Mouse (Mus musculus): Measurements from ENCODE around the gene Wdr54. TPM values are rescaled to one million over a fixed set of nuclear protein-coding genes. Genes with fewer than 3 reads are reported as not detected.
A peak's percentile ranks its signal among the peaks of the same experiment; 100 is the strongest.

Gene Wdr54
- polyA plus RNA-seq, 1 experiment, result 27.7 TPM

GRCm38 (mm10) chr6:83161921-83162641 is 5.9 kb upstream of the Wdr54 start:
- DNase-seq (ENCODE audit: extremely low spot score in 1 of 2, low spot score in 1 of 2), result no peak

DNA sequence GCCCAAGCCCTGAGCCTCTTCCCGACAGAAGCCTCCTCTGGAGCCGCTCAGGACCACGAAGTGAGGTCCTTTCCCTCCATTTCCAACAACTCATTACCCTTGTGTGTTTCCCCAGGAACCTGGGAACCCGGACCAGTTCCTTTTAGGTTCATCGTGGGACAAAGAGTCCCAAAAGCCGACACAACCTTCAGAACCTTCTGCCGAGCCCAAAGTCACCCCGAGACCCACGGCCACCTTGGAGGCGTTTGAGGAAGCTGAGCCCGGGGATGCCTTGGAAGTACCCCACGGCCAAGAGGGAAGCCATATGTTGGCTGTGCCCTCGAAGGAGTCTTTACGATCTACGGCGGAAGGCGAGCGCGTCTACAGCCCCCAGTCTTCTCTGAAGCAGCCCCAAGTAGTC is 5.2 kb upstream of the Wdr54 start:
- DNase-seq (ENCODE audit: extremely low spot score in 1 of 2, low spot score in 1 of 2), result no peak

DNA sequence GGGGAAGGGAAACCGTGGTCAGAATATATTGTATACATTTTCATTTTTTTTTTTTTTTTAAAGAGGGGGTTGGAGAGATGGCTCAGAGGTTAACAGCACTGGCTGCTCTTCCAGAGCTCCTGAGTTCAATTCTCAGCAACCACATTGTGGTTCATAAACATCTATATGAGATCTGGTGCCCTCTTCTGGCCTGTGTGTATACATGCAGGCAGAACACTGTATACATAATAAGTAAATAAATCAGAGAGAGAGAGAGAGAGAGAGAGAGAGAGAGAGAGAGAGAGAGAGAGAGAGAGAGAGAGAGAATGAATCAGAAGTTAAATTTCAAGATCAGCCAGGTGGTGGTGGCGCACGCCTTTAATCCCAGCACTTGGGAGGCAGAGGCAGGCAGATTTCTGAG is 3.3 kb upstream of the Wdr54 start:
- DNase-seq (ENCODE audit: extremely low spot score in 1 of 2, low spot score in 1 of 2), result peak in 1 of 2 experiments; percentile 43

- peak in 1 of 2 experiments; percentile 54 for DNase-seq (ENCODE audit: extremely low spot score in 1 of 2, low spot score in 1 of 2)
These were observed 502 bp downstream of the Wdr54 start for GRCm38 (mm10) chr6:83155552-83156238.

- no peak for DNase-seq (ENCODE audit: extremely low spot score in 1 of 2, low spot score in 1 of 2)
These were observed 2.7 kb downstream of the Wdr54 start for GRCm38 (mm10) chr6:83153485-83153884.

DNA sequence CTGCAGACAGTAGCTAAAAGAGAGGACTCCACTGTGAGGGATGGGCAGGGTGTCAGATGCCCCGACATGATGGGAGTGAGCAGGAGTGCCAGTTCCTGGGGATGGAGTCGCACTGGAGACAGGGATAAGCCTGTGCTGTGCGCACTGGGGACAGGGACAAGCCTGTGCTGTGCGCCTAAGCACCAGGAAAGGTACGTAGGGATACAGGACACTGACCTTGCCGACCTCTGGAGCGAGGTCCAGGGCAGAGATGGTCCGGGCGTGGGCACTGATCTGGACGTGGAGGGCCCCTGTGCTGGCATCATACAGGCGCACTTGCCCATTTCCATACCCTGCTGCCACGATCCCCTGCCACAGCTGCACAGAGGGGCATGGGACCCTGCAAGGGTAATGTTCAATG is 3.2 kb downstream of the Wdr54 start:
- DNase-seq (ENCODE audit: extremely low spot score in 1 of 2, low spot score in 1 of 2), result no peak

DNA sequence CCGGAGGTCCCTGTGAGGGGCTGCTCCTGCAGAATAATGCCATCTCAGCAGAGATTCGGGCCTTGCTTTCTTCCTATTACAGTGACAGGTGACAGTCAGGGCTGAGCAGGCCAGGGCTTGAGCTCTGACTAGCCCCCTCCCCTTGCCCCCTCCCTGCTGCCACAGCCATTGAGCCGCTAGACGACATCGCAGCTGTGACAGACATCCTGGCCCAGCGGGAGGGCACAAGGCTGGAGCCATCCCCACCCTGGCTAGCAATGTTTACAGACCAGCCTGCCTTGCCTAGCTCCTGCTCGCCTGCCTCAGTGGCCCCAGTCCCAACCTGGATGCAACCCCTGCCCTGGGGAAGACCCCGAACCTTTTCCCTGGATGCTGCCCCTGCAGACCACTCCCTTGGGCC is 4.5 kb downstream of the Wdr54 start:
- no peak for DNase-seq (ENCODE audit: extremely low spot score in 1 of 2, low spot score in 1 of 2)

GRCm38 (mm10) chr6:83147280-83147679 is 8.9 kb downstream of the Wdr54 start:
- no peak for DNase-seq (ENCODE audit: extremely low spot score in 1 of 2, low spot score in 1 of 2)

- DNase-seq (ENCODE audit: extremely low spot score in 1 of 2, low spot score in 1 of 2), result no peak
These were observed 10.4 kb downstream of the Wdr54 start for GRCm38 (mm10) chr6:83145805-83146204.

DNA sequence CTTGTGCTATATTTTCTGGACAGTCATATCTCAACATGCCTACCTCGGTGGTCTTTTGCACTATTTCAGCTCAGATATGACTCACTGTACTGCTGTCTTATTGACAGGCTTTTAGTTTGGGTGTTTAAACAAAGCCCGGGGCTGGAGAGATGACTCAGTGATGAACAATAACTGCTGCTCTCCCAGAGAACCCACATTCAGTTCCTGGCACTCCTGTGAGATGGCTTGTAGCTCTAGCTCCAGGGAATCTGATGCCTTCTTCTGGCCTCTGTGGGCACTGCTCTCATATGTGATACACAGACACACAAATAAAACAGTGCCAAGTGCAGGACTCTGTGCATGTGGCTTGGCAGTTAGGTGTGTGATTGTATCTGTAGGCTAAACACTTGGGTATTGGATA is 11.0 kb downstream of the Wdr54 start:
- DNase-seq (ENCODE audit: extremely low spot score in 1 of 2, low spot score in 1 of 2), result peak in 1 of 2 experiments; percentile 53

- DNase-seq (ENCODE audit: extremely low spot score in 1 of 2, low spot score in 1 of 2), result peak in 1 of 2 experiments; percentile 69
These were observed 13.3 kb downstream of the Wdr54 start for GRCm38 (mm10) chr6:83142886-83143285.

DNA sequence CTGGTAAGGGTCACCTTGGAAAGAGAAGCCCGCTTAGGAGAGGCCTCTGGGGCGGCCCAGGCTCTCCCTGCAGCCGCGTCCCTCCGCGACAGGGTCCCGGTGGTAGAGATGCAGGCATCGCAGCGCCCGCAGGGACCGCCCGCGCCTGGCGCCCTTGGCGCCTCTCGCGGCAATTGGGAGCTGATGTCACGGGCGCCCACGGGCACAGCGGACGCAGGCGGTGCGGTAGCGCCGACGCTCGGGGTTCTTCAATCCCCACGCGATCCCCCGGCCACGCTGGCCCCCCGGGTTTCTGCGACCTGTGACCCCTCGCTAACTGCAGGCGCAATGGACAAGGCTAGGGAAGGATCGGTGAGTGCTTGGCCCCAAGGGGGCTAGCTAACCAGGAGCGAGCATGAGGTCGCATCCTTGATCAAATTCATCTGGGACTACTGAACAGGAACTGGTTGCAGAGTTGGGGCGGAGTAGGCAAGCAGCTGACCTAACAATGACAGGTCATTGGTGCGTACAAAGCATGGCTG is 13.9 kb downstream of the Wdr54 start:
- peak in 1 of 2 experiments; percentile 68 for DNase-seq (ENCODE audit: extremely low spot score in 1 of 2, low spot score in 1 of 2)

DNA sequence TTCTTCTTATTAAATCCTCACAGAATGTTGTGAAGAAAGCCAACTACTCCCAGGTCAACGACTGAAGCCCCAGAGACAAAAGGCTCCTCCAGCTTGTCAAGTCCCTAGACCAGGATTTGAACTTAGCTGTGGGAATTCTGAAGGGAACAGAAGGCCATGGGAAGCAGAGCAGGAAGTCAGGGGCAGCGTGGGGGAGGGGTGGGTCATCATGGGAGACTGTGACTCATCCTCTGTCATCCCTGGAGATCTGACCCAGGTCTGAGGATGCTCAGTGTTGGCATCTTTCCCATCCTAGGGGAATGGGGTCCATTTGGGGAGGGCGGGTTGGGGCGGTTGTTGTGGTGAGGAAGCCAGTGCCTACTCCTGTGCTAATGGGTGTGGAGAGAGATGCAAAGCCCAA is 14.6 kb downstream of the Wdr54 start:
- no peak for DNase-seq (ENCODE audit: extremely low spot score in 1 of 2, low spot score in 1 of 2)

- DNase-seq (ENCODE audit: extremely low spot score in 1 of 2, low spot score in 1 of 2), result no peak
These were observed 16.2 kb downstream of the Wdr54 start for GRCm38 (mm10) chr6:83140044-83140443.

- no peak for DNase-seq (ENCODE audit: extremely low spot score in 1 of 2, low spot score in 1 of 2)
These were observed 18.1 kb downstream of the Wdr54 start for GRCm38 (mm10) chr6:83138056-83138455.

GRCm38 (mm10) chr6:83137576-83137950 is 18.6 kb downstream of the Wdr54 start:
- DNase-seq (ENCODE audit: extremely low spot score in 1 of 2, low spot score in 1 of 2), result peak; percentile 56 to 67

- peak in 1 of 2 experiments; percentile 34 for DNase-seq (ENCODE audit: extremely low spot score in 1 of 2, low spot score in 1 of 2)
These were observed 19.2 kb downstream of the Wdr54 start for GRCm38 (mm10) chr6:83136881-83137575.

GRCm38 (mm10) chr6:83136291-83136880 is 19.8 kb downstream of the Wdr54 start:
- no peak for DNase-seq (ENCODE audit: extremely low spot score in 1 of 2, low spot score in 1 of 2)

DNA sequence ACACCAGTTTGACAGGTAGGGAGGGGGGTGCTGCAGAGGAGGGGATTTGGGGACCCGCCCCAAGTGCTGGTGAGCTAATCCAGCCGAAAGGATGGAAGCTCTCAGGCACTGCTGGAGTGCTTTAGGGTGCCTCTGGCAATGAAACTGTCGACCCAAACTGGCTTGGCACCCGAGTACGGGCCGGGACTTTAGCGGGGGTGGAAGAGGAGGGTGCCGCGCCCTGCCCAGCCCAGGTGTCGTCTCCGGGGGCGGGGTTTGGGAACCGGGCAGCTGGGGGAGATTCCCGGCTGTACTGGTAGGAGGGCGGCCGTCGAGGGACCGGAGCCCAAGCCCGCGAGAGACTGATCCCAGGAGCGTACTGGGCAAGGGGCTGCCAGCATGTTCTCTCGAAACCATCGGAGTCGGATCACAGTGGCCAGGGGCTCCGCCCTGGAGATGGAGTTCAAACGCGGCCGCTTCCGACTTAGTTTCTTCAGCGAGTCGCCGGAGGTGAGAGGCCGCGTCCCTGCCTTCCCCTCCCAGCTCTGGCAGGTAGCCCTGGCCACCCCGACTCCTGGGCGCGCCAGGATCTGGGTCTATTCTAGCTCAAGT is 20.5 kb downstream of the Wdr54 start:
- peak in 1 of 2 experiments; percentile 1 for DNase-seq (ENCODE audit: extremely low spot score in 1 of 2, low spot score in 1 of 2)

GRCm38 (mm10) chr6:83134951-83135513 is 21.2 kb downstream of the Wdr54 start, which contains the start of gene Rtkn:
Gene Rtkn (plus strand): TSS chr6:83135463.
- no peak for DNase-seq (ENCODE audit: extremely low spot score in 1 of 2, low spot score in 1 of 2)
